Mouse (Mus musculus): ENCODE results near the gene Pgbd5. TPM values are rescaled to one million over a fixed set of nuclear protein-coding genes. Genes with fewer than 3 reads are reported as not detected.

Gene Pgbd5
- total RNA-seq, 2 experiments from 2014 or later, result 102 to 111 TPM

DNA sequence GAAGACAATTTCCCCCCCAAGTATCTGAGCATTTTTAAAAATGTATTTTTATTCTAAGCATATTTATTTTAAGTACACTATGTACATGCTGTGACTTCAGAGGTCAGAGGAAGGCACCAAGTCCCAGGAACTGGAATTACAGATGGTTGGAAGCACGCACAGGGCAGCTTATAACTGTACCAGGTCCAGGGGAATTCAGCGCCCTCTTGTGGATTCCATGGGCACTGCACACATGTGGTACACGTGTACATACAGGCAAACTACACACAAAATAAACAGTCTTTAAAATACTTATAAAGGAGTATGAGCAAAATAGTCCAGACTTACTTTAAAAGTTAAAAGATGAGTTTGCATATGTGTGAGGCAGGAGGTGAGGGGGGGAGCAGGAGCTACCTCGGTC lies 45.5 kb downstream of the Pgbd5 start:
- DNase-seq (ENCODE audit: low spot score in 2 of 2), result no peak

DNA sequence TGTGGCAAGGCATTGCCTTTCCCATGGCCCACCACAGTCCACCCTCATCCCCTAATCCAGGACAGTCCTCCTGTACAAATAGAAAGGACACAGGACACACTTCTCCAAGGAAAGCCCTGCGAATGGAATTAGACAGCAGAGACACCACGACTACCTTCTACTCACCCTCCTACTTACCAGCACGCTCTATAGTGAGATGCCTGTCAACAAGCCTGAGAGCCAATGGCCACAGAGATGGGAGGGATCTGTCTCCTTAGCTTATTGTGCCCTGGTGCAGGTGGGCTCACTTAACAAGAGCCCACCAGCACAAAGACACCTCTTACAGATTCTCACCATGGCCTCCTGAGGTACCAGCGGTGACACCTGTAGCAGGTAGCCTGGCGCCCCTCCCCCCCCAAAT lies 46.4 kb downstream of the Pgbd5 start:
- DNase-seq (ENCODE audit: low spot score in 2 of 2), result no peak

- DNase-seq (ENCODE audit: low spot score in 2 of 2), result no peak
These were observed 47.0 kb downstream of the Pgbd5 start for GRCm38 (mm10) chr8:124392271-124393012.

GRCm38 (mm10) chr8:124391191-124391590 lies 48.3 kb downstream of the Pgbd5 start:
- no peak for DNase-seq (ENCODE audit: low spot score in 2 of 2)

- peak; percentile 45 to 52 for DNase-seq (ENCODE audit: low spot score in 2 of 2)
These were observed 50.0 kb downstream of the Pgbd5 start for GRCm38 (mm10) chr8:124389495-124389894.

- DNase-seq (ENCODE audit: low spot score in 2 of 2), result peak; percentile 41 to 52
These were observed 53.1 kb downstream of the Pgbd5 start for GRCm38 (mm10) chr8:124386225-124386899.

- no peak for DNase-seq (ENCODE audit: low spot score in 2 of 2)
These were observed 55.1 kb downstream of the Pgbd5 start for GRCm38 (mm10) chr8:124384336-124384735.

- DNase-seq (ENCODE audit: low spot score in 2 of 2), result no peak
These were observed 57.2 kb downstream of the Pgbd5 start for GRCm38 (mm10) chr8:124382235-124382634.

- no peak for DNase-seq (ENCODE audit: low spot score in 2 of 2)
These were observed 60.2 kb downstream of the Pgbd5 start for GRCm38 (mm10) chr8:124379289-124379688.

DNA sequence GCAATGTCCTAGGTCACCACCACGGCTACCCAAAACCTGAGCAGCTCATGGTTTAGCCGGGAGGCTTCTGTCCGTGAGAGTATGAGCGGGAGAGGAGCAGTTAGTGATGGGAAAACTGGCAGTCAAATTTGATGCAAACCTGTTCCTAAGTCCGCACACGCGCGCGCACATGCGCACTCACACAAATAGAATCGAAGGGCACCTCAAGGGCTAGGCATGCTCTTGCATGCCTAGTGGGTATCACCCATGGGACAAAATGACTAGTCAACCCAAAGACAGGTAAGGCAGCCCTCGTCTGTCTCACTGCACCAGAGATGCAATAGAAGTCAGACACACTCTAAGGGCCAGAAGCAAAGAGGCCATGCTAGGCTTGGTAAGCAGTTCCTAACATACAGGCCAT lies 63.1 kb downstream of the Pgbd5 start:
- no peak for DNase-seq (ENCODE audit: low spot score in 2 of 2)

- DNase-seq (ENCODE audit: low spot score in 2 of 2), result no peak
These were observed 63.7 kb downstream of the Pgbd5 start for GRCm38 (mm10) chr8:124375727-124376126.

DNA sequence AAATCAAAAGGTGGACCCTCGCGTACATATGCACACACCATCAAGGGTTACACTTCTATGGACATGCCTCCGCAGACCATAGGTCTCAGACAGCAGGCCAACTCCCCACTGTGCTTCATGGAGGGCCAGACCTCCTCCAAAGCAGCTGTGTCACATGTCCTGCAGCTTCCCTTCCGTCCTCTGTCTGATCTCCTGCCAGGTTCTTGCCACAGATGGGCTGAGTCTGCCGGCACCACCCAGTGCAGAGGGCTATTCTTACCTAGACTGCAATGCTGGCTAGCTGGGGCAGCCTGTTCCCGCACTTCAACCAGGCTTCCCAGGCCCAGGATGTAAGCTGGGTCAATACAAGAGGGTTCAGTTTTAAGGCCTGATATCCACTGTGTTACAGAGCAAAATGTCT lies 64.3 kb downstream of the Pgbd5 start:
- DNase-seq (ENCODE audit: low spot score in 2 of 2), result no peak

- no peak for DNase-seq (ENCODE audit: low spot score in 2 of 2)
These were observed 65.7 kb downstream of the Pgbd5 start for GRCm38 (mm10) chr8:124373753-124374152.

DNA sequence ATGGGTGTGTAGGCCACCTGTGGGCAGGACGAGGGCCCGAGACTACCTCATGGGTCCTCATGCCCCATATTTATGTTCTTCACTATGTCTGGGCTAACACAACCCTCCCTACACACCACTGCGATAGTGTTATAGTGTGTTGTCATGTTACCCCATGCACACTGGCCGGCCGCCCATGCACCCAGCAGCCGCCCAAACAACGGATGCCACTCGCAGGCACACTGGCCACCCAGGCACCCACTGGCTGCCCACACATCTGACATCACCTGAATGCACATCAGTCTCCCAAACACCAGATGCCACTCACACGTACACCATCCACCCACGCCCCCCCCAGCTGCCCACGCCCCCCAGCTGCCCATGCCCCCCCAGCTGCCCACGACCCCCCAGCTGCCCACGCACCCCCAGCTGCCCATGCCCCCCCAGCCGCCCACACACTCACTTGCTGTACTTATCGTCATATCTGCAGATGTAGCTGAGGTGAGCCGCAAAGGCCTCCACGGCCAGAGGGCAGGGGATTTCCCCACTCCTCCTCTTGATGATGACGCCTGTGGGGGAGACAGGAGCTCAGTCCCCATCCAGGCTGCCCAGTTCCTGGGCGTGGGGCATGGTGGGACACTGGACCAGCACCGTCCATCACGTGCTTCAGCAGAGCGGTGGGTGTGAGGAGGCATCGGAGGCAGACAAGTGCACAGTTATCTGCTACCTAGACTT lies 67.9 kb downstream of the Pgbd5 start:
- no peak for DNase-seq (ENCODE audit: low spot score in 2 of 2)

DNA sequence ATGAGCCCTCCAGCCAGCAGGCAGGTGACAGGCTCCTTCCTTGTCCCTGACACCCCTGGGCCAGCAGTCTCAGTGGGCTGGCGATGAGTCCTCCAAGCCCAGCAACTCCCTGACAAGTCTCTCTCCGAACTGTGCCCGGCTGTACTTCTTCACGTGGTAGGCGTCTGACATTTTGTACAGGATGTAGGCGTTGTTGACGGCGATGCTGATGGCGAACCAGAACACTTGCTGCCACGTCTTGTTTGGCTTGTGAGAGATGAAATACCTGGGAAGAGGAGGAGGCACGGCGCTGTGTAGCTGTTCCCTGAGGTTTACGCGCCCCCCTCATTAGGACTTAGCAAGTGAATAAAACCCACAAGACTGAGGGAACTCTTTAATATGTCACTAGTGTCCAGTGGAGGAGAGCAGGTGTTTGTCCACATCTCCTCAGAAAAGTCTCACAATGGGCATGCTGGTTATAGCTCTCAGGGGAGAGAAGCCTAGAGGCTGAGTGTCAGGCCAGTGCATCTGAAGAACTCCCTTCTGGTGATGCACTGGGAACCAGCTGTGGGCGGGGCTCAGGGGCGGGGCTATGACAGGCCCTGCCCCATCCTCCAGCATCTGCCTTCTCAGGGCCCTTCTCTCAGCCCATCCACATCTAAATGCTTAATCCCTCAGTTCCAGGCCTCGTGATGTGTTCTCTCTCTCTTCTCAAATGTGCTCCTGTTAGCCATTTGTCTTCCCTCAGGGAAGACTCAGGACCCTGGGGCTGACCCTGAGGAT lies 68.9 kb downstream of the Pgbd5 start:
- DNase-seq (ENCODE audit: low spot score in 2 of 2), result no peak

GRCm38 (mm10) chr8:124368213-124368612 lies 71.2 kb downstream of the Pgbd5 start:
- peak; percentile 78 for DNase-seq (ENCODE audit: low spot score in 2 of 2)

- DNase-seq (ENCODE audit: low spot score in 2 of 2), result no peak
These were observed 76.1 kb downstream of the Pgbd5 start for GRCm38 (mm10) chr8:124363337-124363736.

- no peak for DNase-seq (ENCODE audit: low spot score in 2 of 2)
These were observed 76.9 kb downstream of the Pgbd5 start for GRCm38 (mm10) chr8:124362589-124362988.

DNA sequence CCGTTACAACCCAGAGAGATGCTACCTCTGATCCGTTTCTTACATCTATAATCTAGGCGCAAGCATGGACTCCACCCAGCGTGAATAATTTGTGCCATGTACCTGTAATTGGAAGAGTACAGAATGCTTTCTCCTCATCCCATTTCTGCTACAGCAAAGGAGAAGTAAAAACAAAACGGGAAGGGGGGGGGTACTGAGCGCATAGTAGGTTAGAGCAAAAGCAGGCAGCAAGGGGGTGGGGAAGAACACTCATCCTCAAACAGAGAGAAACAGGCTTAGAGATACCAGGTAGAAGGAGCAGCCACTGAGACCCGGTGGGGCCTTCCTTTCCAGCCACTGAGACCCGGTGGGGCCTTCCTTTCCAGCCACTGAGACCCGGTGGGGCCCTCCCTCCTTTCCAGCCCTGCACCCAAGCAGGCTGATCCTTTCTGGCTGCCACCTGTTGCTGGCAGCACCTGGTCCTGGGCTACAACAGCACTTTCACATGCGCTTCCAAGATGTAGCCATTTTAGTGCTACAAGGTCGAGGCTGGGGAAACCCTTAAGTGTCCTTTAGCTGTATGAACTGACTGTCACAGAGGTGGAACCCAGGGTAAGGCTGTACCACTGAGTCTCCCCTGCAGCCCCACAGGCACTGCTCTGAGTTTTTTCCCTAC lies 77.6 kb downstream of the Pgbd5 start:
- DNase-seq (ENCODE audit: low spot score in 2 of 2), result no peak

DNA sequence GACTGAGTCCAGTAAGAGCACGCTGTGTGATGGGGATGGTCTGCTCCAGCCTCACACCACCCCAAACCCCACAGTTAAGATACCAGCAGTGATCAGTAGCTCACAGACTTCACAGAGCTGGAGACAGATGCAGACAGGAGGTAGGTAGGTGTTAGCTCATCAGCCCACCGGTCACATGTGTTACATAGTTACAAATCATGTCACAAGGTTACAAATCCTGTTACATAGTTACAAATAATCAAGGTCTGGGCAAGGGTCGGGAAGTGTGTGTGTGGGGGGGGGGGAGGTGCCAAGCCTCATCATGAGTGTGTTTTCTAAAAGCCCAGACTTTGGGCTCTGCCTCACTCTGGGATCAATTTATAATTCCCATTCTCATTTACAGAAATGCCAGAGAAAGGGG lies 78.5 kb downstream of the Pgbd5 start:
- no peak for DNase-seq (ENCODE audit: low spot score in 2 of 2)

- DNase-seq (ENCODE audit: low spot score in 2 of 2), result no peak
These were observed 87.8 kb downstream of the Pgbd5 start for GRCm38 (mm10) chr8:124351636-124352035.
